In the genomic region with DNA sequence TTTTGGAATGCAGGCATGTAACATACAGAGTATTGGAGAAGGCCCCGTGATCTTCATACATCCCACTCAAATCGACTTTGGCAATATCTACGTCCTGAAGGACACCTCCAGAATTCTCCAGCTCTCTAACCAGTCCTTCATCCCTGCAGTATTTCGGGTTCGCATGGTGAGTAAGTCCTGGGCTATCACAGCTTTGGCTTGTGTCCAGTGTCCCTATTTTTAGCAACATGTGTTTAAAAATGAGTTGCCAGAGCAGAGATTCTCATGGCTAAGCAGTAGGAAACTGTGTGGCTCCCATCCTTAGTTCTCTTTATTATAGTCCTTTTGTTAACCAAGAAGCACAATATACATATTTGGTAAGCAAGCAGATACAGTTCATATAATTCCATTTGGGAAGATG, we compare ENCODE assay signal across 24 mouse cellular contexts.
DNase-seq lines count a peak whose midpoint lies in the region; ATAC-seq and TF ChIP-seq lines count a peak whose summit lies in the region.
"Had no signal": no experiment of that assay in that cellular context is flagged by ENCODE, and none has a peak within 500 bp of the region (broad histone marks: within the 10 kb centered on the region; RNA-seq: fewer than 3 reads in every experiment).

No protein-coding gene starts in this region.

- no peaks in the 10 kb centered on the region for H3K4me1 ChIP-seq in heart, adult 2 months (ENCODE audit: control insufficient read depth, insufficient read depth, low read length)
- H3K4me1 ChIP-seq in midbrain, postnatal 0 days (ENCODE audit: insufficient read depth, low read length), result no peaks in the 10 kb centered on the region
- H3K4me1 ChIP-seq: hindbrain, embryonic 15.5 days; intestine, embryonic 15.5 days; stomach, embryonic 15.5 days had no signal

- H3K4me2 ChIP-seq in midbrain, postnatal 0 days (ENCODE audit: low read depth, low read length, poor library complexity, severe bottlenecking), result no peak overlapping the region
- H3K4me2 ChIP-seq: forebrain, embryonic 12.5 days; hindbrain, embryonic 15.5 days; intestine, embryonic 15.5 days; kidney, embryonic 15.5 days; midbrain, embryonic 11.5 days; stomach, embryonic 15.5 days had no signal

- H3K36me3 ChIP-seq in heart, adult 2 months (ENCODE audit: control insufficient read depth, insufficient read depth, low read length), result no peaks in the 10 kb centered on the region
- H3K36me3 ChIP-seq in midbrain, postnatal 0 days (ENCODE audit: insufficient read depth, low read length), result no peaks in the 10 kb centered on the region
- H3K36me3 ChIP-seq: forebrain, embryonic 12.5 days; hindbrain, embryonic 15.5 days; intestine, embryonic 15.5 days; kidney, embryonic 15.5 days; stomach, embryonic 15.5 days had no signal

- no peak for ATAC-seq in midbrain, postnatal 0 days (ENCODE audit: low FRiP score)
- ATAC-seq: intestine, embryonic 15.5 days; Patski had no signal

- H3K79me2 ChIP-seq in heart, adult 2 months (replicated peaks; ENCODE audit: control insufficient read depth, insufficient read depth, low read length), result no peaks in the 10 kb centered on the region

- TF ChIP-seq CTCF in heart, adult 2 months (IDR thresholded peaks at IDR 0.05), result no peak
- no peak for TF ChIP-seq CTCF in midbrain, postnatal 0 days (IDR thresholded peaks at IDR 0.05)

- no peak overlapping the region for H3K27ac ChIP-seq in heart, adult 2 months
- no peak overlapping the region for H3K27ac ChIP-seq in midbrain, postnatal 0 days (ENCODE audit: low read depth, low read length)
- H3K27ac ChIP-seq: forebrain, embryonic 12.5 days; hindbrain, embryonic 15.5 days; intestine, embryonic 15.5 days; kidney, embryonic 15.5 days; left cerebral cortex, adult 2 months; macrophage; stomach, embryonic 15.5 days had no signal

- WGBS in heart, adult 2 months, result 41% methylated on average over 5 of the region's 5 CpGs
- WGBS in midbrain, postnatal 0 days, result 91% methylated on average over 5 of the region's 5 CpGs

- TF ChIP-seq POLR2A in heart, adult 2 months (IDR thresholded peaks at IDR 0.05; ENCODE audit: insufficient read depth, low read depth, low read length), result no peak

- no peak overlapping the region for H3K4me3 ChIP-seq in heart, adult 2 months
- no peak overlapping the region for H3K4me3 ChIP-seq in midbrain, postnatal 0 days (ENCODE audit: low read depth, low read length)
- H3K4me3 ChIP-seq: forebrain, embryonic 12.5 days; hindbrain, embryonic 15.5 days; intestine, embryonic 15.5 days; kidney, embryonic 15.5 days; left cerebral cortex, adult 2 months; stomach, embryonic 15.5 days had no signal

- TF ChIP-seq EP300 in heart, adult 2 months (IDR thresholded peaks at IDR 0.05; ENCODE audit: insufficient read depth, low read depth, low read length), result no peak

- intact Hi-C loops in heart, adult 2 months (cut with DNase I), result no loop called here

- DNase-seq in heart, adult 8-10 months (ENCODE audit: low spot score), result peak; percentile 1
- no peak for DNase-seq in heart, adult 2 months
- peak; percentile 22 for DNase-seq in lung, postnatal 36 days
- DNase-seq in lung, postnatal 25 days (ENCODE audit: low spot score), result no peak
- peak; percentile 43 for DNase-seq in adrenal gland, postnatal 10 days
- no peak for DNase-seq in midbrain, postnatal 0 days (ENCODE audit: low spot score)
- DNase-seq in thymus, postnatal 25 days, result no peak
- DNase-seq: gastrocnemius, postnatal 10 days; heart, postnatal 36 days; kidney, postnatal 4 days; layer of hippocampus, adult 9-11 months; left cerebral cortex, postnatal 4 days; liver; right cerebral cortex, postnatal 25 days; thymus, adult 18-20 months had no signal

- no peaks in the 10 kb centered on the region for H3K9me3 ChIP-seq in midbrain, postnatal 0 days (ENCODE audit: low read length)
- H3K9me3 ChIP-seq: forebrain, embryonic 12.5 days; hindbrain, embryonic 15.5 days; intestine, embryonic 15.5 days; kidney, embryonic 15.5 days; stomach, embryonic 15.5 days had no signal

- no peak overlapping the region for H3K9ac ChIP-seq in heart, adult 2 months (ENCODE audit: low read depth, low read length)
- no peak overlapping the region for H3K9ac ChIP-seq in midbrain, postnatal 0 days (replicated peaks; ENCODE audit: low read length, poor library complexity, severe bottlenecking)
- H3K9ac ChIP-seq: forebrain, embryonic 12.5 days; hindbrain, embryonic 15.5 days; intestine, embryonic 15.5 days; kidney, embryonic 15.5 days; stomach, embryonic 15.5 days had no signal

- no peaks in the 10 kb centered on the region for H3K27me3 ChIP-seq in heart, adult 2 months (ENCODE audit: control insufficient read depth, insufficient read depth, low read length)
- H3K27me3 ChIP-seq in midbrain, postnatal 0 days (ENCODE audit: insufficient read depth, low read length), result no peaks in the 10 kb centered on the region
- H3K27me3 ChIP-seq: forebrain, embryonic 12.5 days; hindbrain, embryonic 15.5 days; intestine, embryonic 15.5 days; kidney, embryonic 15.5 days; stomach, embryonic 15.5 days had no signal

Comparison
In these comparisons a context has a peak if more than half of its experiments do, and no peak if none do; other contexts are left out.
1. DNase-seq: peak in heart, adult 8-10 months (single experiment), lung, postnatal 36 days (single experiment) and adrenal gland, postnatal 10 days (single experiment); none in heart, adult 2 months (0 of 2), lung, postnatal 25 days (single experiment), midbrain, postnatal 0 days (single experiment) and thymus, postnatal 25 days (single experiment).